41 mouse cellular contexts compared by ENCODE assay signal in the genomic region with DNA sequence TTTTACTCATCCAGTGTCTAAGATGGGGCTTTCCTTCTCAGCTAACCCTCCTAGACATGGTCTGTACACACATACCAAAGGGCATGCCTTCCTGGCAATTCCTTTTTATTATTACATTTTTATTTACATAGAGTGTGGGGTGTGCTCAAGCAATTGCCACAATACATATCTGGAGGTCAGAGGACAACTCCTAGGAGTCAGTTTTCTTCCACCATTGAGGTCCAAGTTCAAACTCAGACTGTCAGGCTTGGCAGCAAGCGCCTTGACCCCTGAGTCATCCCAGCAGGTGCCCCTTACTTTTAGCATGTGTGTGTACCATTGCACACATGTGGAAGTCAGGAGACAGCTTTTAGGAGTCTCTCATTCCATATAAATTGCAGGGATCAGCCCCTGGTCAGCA. TPM values are rescaled to one million over a fixed set of nuclear protein-coding genes. Genes with fewer than 3 reads are reported as not detected.
"Had no signal": no experiment of that assay in that cellular context is flagged by ENCODE, and none has a peak within 500 bp of the region (broad histone marks: within the 10 kb centered on the region; RNA-seq: fewer than 3 reads in every experiment).

No protein-coding gene starts in this region.

- H3K27me3 ChIP-seq: heart, embryonic 12.5 days; hindbrain, embryonic 13.5 days; hindbrain, embryonic 15.5 days; limb, embryonic 13.5 days; limb, embryonic 15.5 days; liver, embryonic 12.5 days had no signal

- DNase-seq: gastrocnemius, adult 2 months; gastrocnemius, postnatal 10 days; gastrocnemius, postnatal 25 days; heart, adult 2 months; heart, postnatal 10 days; heart, postnatal 4 days; kidney, adult 18-20 months; kidney, adult 8-10 months; kidney, postnatal 10 days; kidney, postnatal 25 days; kidney, postnatal 4 days; layer of hippocampus, adult 9-11 months; layer of hippocampus, postnatal 36 days; left cerebral cortex, postnatal 4 days had no signal

- H3K27ac ChIP-seq: gastrocnemius, adult 2 months; heart, adult 2 months; heart, embryonic 10.5 days; hindbrain, embryonic 10.5 days; hindbrain, embryonic 13.5 days; hindbrain, embryonic 15.5 days; limb, embryonic 13.5 days; limb, embryonic 15.5 days; liver, embryonic 12.5 days had no signal

- H3K4me1 ChIP-seq: heart, embryonic 10.5 days; heart, embryonic 12.5 days; hindbrain, embryonic 10.5 days; hindbrain, embryonic 13.5 days; hindbrain, embryonic 15.5 days; limb, embryonic 13.5 days; limb, embryonic 15.5 days; liver, embryonic 12.5 days had no signal

- H3K4me3 ChIP-seq: gastrocnemius, adult 2 months; heart, adult 2 months; heart, embryonic 10.5 days; heart, embryonic 12.5 days; hindbrain, embryonic 10.5 days; hindbrain, embryonic 13.5 days; hindbrain, embryonic 15.5 days; limb, embryonic 13.5 days; limb, embryonic 15.5 days; liver, embryonic 12.5 days had no signal

- H3K9me3 ChIP-seq: heart, embryonic 10.5 days; heart, embryonic 12.5 days; hindbrain, embryonic 10.5 days; hindbrain, embryonic 13.5 days; hindbrain, embryonic 15.5 days; limb, embryonic 13.5 days; limb, embryonic 15.5 days; liver, embryonic 12.5 days had no signal

- ATAC-seq: forebrain, embryonic 16.5 days; inflammation-experienced regulatory T-cells, adult 6 months; liver, embryonic 12.5 days had no signal

- H3K9ac ChIP-seq: heart, embryonic 12.5 days; hindbrain, embryonic 13.5 days; hindbrain, embryonic 15.5 days; limb, embryonic 13.5 days; limb, embryonic 15.5 days; liver, embryonic 12.5 days had no signal

- H3K4me2 ChIP-seq: heart, embryonic 12.5 days; hindbrain, embryonic 13.5 days; hindbrain, embryonic 15.5 days; limb, embryonic 13.5 days; limb, embryonic 15.5 days; liver, embryonic 12.5 days had no signal

RNA-seq across cellular contexts. Expression of gene Hormad1, which starts 54.5 kb away (rescaled TPM):
- total RNA-seq: gastrocnemius, adult 2 months; gastrocnemius, postnatal 10 days; gastrocnemius, postnatal 25 days; gastrocnemius, postnatal 4 days; granulocyte monocyte progenitor cell, adult 5-6 weeks; heart, adult 2 months; heart, postnatal 10 days; heart, postnatal 25 days; heart, postnatal 4 days; layer of hippocampus, adult 18-20 months; layer of hippocampus, adult 8-10 months; layer of hippocampus, postnatal 14 days; layer of hippocampus, postnatal 36 days; left cerebral cortex, adult 18-20 months; left cerebral cortex, adult 8-10 months; left cerebral cortex, postnatal 10 days; left cerebral cortex, postnatal 25 days; left cerebral cortex, postnatal 4 days; liver, adult 2 months had no signal
- polyA plus RNA-seq: forebrain, embryonic 16.5 days; frontal cortex, adult 2 months; heart, adult 2 months; heart, embryonic 12.5 days; heart, embryonic 14.5 days; heart, embryonic 16.5 days; hindbrain, embryonic 10.5 days; hindbrain, embryonic 13.5 days; hindbrain, embryonic 15.5 days; inflammation-experienced regulatory T-cells, adult 6 months; kidney, embryonic 14.5 days; kidney, embryonic 16.5 days; limb, embryonic 11.5 days; limb, embryonic 13.5 days; limb, embryonic 15.5 days; liver, adult 2 months had no signal
